In the genomic region with DNA sequence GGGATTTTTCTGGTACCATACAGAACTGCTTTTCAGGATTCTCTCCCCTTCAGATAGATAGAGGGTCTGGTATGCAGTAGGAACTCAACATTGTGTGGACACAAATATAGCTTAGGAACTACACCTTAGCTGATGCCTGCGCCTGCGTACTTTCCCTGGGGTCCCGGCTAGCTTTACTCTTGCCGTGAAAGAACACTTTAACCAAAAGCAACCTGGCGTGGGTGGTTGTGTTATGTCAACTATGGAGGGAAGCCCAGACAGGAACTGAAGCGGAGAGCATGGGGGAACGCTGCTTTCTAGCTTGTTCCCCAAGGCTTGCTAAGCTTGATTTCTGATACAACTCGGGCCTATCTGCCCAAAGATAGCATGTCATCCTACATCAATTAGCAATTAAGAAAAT, we compare ENCODE assay signal across 8 mouse cellular contexts. TPM values are rescaled to one million over a fixed set of nuclear protein-coding genes. Genes with fewer than 3 reads are reported as not detected.
DNase-seq lines count a peak whose midpoint lies in the region; ATAC-seq and TF ChIP-seq lines count a peak whose summit lies in the region.

No protein-coding gene starts in this region.

- no peak for DNase-seq in kidney, adult 2 months
- no peak for DNase-seq in embryo, embryonic 11 days

- H3K4me3 ChIP-seq in kidney, embryonic 16.5 days (ENCODE audit: low read length) = peak overlapping the region; percentile 77
- H3K4me3 ChIP-seq in kidney, adult 2 months (ENCODE audit: insufficient read depth, low read depth, low read length) = no peak overlapping the region
- peak overlapping the region; percentile 67 for H3K4me3 ChIP-seq in embryonic facial prominence, embryonic 13.5 days
- peak overlapping the region; percentile 83 for H3K4me3 ChIP-seq in hindbrain, embryonic 15.5 days
- H3K4me3 ChIP-seq in midbrain, embryonic 15.5 days = peak overlapping the region; percentile 83

- no peak overlapping the region for H3K27ac ChIP-seq in kidney, embryonic 16.5 days (ENCODE audit: low read length)
- H3K27ac ChIP-seq in kidney, adult 2 months (ENCODE audit: insufficient read depth, low read depth, low read length) = no peak overlapping the region
- H3K27ac ChIP-seq in embryonic facial prominence, embryonic 13.5 days = no peak overlapping the region
- 0 out of 2 replicates have a peak overlapping the region, but pooled peaks have one; percentile 22 for H3K27ac ChIP-seq in hindbrain, embryonic 15.5 days (replicated peaks)
- no peak overlapping the region for H3K27ac ChIP-seq in midbrain, embryonic 15.5 days

- no peaks in the 10 kb centered on the region for H3K36me3 ChIP-seq in kidney, embryonic 16.5 days (ENCODE audit: insufficient read depth, low read length)
- H3K36me3 ChIP-seq in kidney, adult 2 months (ENCODE audit: control insufficient read depth, insufficient read depth, low read length) = no peaks in the 10 kb centered on the region
- no peaks in the 10 kb centered on the region for H3K36me3 ChIP-seq in embryonic facial prominence, embryonic 13.5 days
- H3K36me3 ChIP-seq in hindbrain, embryonic 15.5 days = no peaks in the 10 kb centered on the region
- no peaks in the 10 kb centered on the region for H3K36me3 ChIP-seq in midbrain, embryonic 15.5 days (replicated peaks)

- no peaks in the 10 kb centered on the region for H3K27me3 ChIP-seq in kidney, embryonic 16.5 days (ENCODE audit: insufficient read depth, low read length)
- no peaks in the 10 kb centered on the region for H3K27me3 ChIP-seq in kidney, adult 2 months (replicated peaks; ENCODE audit: control insufficient read depth, insufficient read depth, low read length)
- no peaks in the 10 kb centered on the region for H3K27me3 ChIP-seq in embryonic facial prominence, embryonic 13.5 days
- H3K27me3 ChIP-seq in hindbrain, embryonic 15.5 days = no peaks in the 10 kb centered on the region
- H3K27me3 ChIP-seq in midbrain, embryonic 15.5 days (replicated peaks) = no peaks in the 10 kb centered on the region

- WGBS in kidney, embryonic 16.5 days = 58% methylated on average over 8 of the region's 8 CpGs
- 60% methylated on average over 8 of the region's 8 CpGs for WGBS in kidney, adult 2 months
- WGBS in embryonic facial prominence, embryonic 13.5 days = 68% methylated on average over 8 of the region's 8 CpGs
- 77% methylated on average over 8 of the region's 8 CpGs for WGBS in hindbrain, embryonic 15.5 days
- WGBS in midbrain, embryonic 15.5 days = 68% methylated on average over 8 of the region's 8 CpGs

- H3K9me3 ChIP-seq in kidney, embryonic 16.5 days (ENCODE audit: low read length) = no peaks in the 10 kb centered on the region
- no peaks in the 10 kb centered on the region for H3K9me3 ChIP-seq in embryonic facial prominence, embryonic 13.5 days
- no peaks in the 10 kb centered on the region for H3K9me3 ChIP-seq in hindbrain, embryonic 15.5 days
- H3K9me3 ChIP-seq in midbrain, embryonic 15.5 days = no peaks in the 10 kb centered on the region

- peak overlapping the region; percentile 50 for H3K9ac ChIP-seq in kidney, embryonic 16.5 days (replicated peaks; ENCODE audit: low read length)
- peak overlapping the region; percentile 81; the same call in 1 of the 2 replicates for H3K9ac ChIP-seq in embryonic facial prominence, embryonic 13.5 days
- H3K9ac ChIP-seq in hindbrain, embryonic 15.5 days = no peak overlapping the region
- no peak overlapping the region for H3K9ac ChIP-seq in midbrain, embryonic 15.5 days

- H3K4me2 ChIP-seq in kidney, embryonic 16.5 days (replicated peaks; ENCODE audit: low read depth, low read length) = peak overlapping the region; percentile 43
- peak overlapping the region; percentile 77 for H3K4me2 ChIP-seq in embryonic facial prominence, embryonic 13.5 days
- peak overlapping the region; percentile 92 for H3K4me2 ChIP-seq in hindbrain, embryonic 15.5 days
- H3K4me2 ChIP-seq in midbrain, embryonic 15.5 days = peak overlapping the region; percentile 83

- no peak for ATAC-seq in kidney, embryonic 16.5 days (ENCODE audit: low FRiP score, low TSS enrichment)
- no peak for ATAC-seq in embryonic facial prominence, embryonic 13.5 days (ENCODE audit: insufficient number of reproducible peaks, insufficient read depth, low FRiP score, low TSS enrichment, low read depth)
- no peak for ATAC-seq in hindbrain, embryonic 15.5 days (ENCODE audit: low FRiP score, low read depth)
- no peak for ATAC-seq in midbrain, embryonic 15.5 days (replicated peaks)
- no peak for ATAC-seq in CD4-positive, CD25-positive, alpha-beta regulatory T cell, adult 4 months
- ATAC-seq in cerebellum, adult (ENCODE audit: insufficient number of reproducible peaks, low FRiP score, low TSS enrichment) = no peak

- no peak for TF ChIP-seq CTCF in kidney, adult 2 months (conservative IDR thresholded peaks at IDR 0.05; ENCODE audit: insufficient read depth, insufficient read length, low read depth, low read length)

- TF ChIP-seq POLR2A in kidney, adult 2 months (IDR thresholded peaks at IDR 0.05; ENCODE audit: low read depth, low read length) = no peak

- H3K4me1 ChIP-seq in kidney, embryonic 16.5 days (ENCODE audit: insufficient read depth, low read length) = peaks cover 8% of the 10 kb centered on the region
- H3K4me1 ChIP-seq in kidney, adult 2 months (ENCODE audit: control insufficient read depth, insufficient read depth, low read length) = no peaks in the 10 kb centered on the region
- peaks cover 5% of the 10 kb centered on the region; the same call in 1 of the 2 replicates for H3K4me1 ChIP-seq in embryonic facial prominence, embryonic 13.5 days
- H3K4me1 ChIP-seq in hindbrain, embryonic 15.5 days (replicated peaks) = peaks cover 8% of the 10 kb centered on the region
- H3K4me1 ChIP-seq in midbrain, embryonic 15.5 days = no peaks in the 10 kb centered on the region

RNA-seq across cellular contexts. Expression of a gene that starts 34.5 kb away (rescaled TPM):
- polyA plus RNA-seq in kidney, embryonic 16.5 days (2015; fragmentation: Nextera tagmentation; extraction: Ambion mirVana) = 15.9 and 16.9 TPM in 2 replicates
- 13.5 and 14.1 TPM in 2 replicates for polyA plus RNA-seq in kidney, adult 2 months (2012; rRNA removed)
- 18.6 and 21.3 TPM in 2 replicates for polyA plus RNA-seq in embryonic facial prominence, embryonic 13.5 days (2015; fragmentation: Nextera tagmentation; extraction: Ambion mirVana)
- 13.4 and 15.1 TPM in 2 replicates for polyA plus RNA-seq in hindbrain, embryonic 15.5 days (2015; fragmentation: Nextera tagmentation; extraction: Ambion mirVana)
- 12.9 TPM in 2 replicates for polyA plus RNA-seq in midbrain, embryonic 15.5 days (2015; fragmentation: Nextera tagmentation; extraction: Ambion mirVana)
- polyA plus RNA-seq in CD4-positive, CD25-positive, alpha-beta regulatory T cell, adult 4 months (2017; shearing (Covaris generic)) = 10 to 100 TPM; 12.7 to 17.1 TPM

RNA-seq across cellular contexts. Expression of a gene that starts 56.2 kb away (rescaled TPM):
- polyA plus RNA-seq in kidney, embryonic 16.5 days (2015; fragmentation: Nextera tagmentation; extraction: Ambion mirVana) = 10.6 and 12.1 TPM in 2 replicates
- polyA plus RNA-seq in kidney, adult 2 months (2012; rRNA removed) = 24.2 and 28.8 TPM in 2 replicates
- 2.4 and 3.0 TPM in 2 replicates for polyA plus RNA-seq in embryonic facial prominence, embryonic 13.5 days (2015; fragmentation: Nextera tagmentation; extraction: Ambion mirVana)
- 2.4 and 3.2 TPM in 2 replicates for polyA plus RNA-seq in hindbrain, embryonic 15.5 days (2015; fragmentation: Nextera tagmentation; extraction: Ambion mirVana)
- polyA plus RNA-seq in midbrain, embryonic 15.5 days (2015; fragmentation: Nextera tagmentation; extraction: Ambion mirVana) = 3.2 and 3.4 TPM in 2 replicates
- 1 to 10 TPM; 7.4 to 7.8 TPM for polyA plus RNA-seq in CD4-positive, CD25-positive, alpha-beta regulatory T cell, adult 4 months (2017; shearing (Covaris generic))

Comparison
In these comparisons a context has a peak if more than half of its experiments do, and no peak if none do; other contexts are left out.
1. H3K9ac ChIP-seq: peak in kidney, embryonic 16.5 days (single experiment) and embryonic facial prominence, embryonic 13.5 days (single experiment); none in hindbrain, embryonic 15.5 days (single experiment) and midbrain, embryonic 15.5 days (single experiment).
2. Peak in every context shown above with its lines, with median percentiles within 50 percentile points of each other: H3K4me2 ChIP-seq.